Mouse (Mus musculus): ENCODE measurements around the gene Gm17359.

Gene Gm17359

DNA sequence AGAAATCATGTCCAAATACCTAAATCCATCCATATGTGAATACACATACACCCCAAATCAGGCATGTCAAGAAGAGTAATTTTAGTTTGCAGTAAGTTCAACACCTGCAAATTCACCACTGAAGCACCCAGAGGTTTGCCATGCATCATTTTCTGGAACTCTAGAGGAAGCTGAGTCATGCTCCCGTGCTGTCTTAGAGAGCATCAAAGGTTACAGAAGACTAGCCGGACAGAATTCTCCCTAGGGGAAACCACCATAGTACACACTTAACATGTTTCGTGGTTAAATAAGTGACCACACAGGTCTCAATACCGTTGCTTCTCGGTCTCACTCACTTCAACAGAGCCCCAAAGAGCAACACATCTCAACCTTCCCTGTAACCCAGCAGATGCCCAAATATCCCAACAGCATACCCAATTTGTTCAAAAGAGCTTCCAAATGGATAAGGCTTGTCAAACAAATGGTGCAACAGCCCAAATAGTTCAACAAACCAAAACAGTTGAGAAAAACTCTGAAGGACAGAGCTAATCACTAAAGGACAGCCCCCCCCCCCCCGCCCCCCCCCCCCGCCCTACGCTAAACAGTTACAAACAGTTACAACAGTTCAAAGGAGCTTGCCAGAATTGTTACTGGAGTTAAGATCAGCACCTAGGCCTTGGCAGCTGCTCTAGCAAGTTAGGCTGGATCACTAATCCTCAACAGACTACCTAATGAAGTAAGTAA is at the start of gene Gm17359:
Gene Gm17359 (plus strand): TSS at position 618 of the 723 bp plus-strand sequence.
- DNase-seq, result no peak

DNA sequence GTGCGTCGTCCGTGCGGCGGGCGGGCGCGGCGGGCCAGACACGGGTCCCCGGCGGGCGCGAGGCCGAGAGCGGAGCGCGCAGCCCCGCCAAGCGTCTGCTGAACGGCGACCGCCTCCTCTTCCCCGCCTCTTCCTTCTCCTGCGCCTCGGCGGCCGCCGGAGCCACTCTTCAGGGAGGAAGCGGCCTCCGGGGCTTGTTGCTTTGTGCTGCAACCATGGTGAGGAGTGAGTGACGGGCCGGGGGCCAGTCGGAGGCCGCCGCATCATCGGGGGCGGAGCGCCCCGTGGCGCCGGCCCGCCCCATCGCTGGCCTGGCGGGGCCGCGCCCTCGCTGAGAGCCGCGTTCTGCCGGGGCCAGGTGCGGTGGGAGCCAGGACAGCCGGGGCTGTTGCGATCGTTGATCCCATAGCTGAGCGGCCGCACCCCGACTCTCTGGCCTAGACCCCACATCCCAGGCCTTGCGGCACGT is 49.3 kb upstream of the Gm17359 start:
- peak; percentile 95 for DNase-seq

DNA sequence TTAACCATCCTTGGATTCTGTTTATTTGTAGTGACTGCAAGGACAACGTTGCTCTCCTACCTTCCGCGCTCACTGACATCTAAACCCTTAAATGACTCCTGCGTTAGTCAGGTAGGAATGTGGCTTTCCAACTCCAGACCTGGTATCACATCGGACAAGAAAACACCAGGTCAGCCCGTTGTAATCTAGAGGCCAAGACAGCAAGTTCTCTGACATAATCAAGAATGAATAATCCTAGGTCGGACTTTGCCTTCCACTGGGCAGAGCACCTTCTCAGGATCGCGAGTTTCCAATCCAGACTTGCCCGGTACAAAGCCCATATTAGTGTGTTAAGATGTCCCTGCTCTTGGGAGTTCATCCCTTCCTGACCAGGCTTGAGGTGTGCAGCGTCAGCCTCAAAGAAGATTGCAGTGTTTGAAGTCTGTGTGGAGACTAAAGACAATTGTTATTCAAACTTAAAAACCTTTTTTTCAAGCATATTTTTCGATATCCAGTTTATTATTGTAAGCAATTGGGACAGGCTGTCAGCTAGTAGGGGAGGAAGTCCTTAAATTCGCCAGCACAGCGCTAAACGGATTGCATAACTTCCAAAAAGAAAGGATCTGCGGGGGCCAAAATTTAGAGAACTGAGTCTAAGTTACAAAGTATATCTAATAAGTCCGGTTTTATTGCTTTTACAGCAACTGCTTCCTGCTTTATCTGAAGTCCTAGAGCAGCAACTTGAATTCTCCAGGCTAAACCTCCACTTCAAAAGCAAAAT is 48.6 kb upstream of the Gm17359 start:
- peak; percentile 33 for DNase-seq

DNA sequence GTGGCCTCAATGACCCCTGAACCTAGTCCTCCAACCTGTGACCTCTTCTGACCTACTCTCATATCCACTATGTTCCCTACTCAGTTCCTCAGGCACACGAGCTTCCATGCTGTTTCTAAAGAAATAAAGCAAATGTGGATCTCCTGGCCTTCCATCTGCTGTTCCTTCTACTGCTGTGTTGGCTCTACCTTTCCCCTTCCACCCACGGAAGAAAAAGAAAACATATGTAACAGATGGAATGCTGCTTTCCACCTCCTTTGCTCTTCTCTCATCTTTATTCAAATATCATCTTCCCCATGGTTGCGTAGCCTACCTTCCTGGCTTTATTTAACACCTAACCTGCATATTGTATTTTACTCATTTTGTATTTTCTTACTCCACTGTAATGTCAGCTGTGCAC is 47.4 kb upstream of the Gm17359 start:
- no peak for DNase-seq

DNA sequence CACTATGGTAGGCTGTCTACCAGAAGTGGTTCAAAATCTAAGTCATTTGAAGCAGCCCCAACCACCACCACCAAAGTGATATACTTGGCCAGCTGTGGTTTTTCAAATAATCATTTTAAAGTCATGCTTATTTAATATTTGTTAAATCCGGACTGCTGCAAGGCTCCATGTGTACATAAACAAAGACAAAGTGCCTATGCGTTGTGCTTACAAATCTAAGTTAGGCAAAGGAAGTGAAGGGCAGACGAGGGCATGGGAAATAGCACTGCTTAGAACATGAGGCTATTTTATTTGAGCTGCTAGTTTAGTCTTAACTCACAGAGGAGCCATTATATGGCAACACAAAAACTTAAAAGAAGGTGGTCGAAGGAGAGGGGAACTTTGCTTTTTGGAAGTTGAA is 43.4 kb upstream of the Gm17359 start:
- DNase-seq, result no peak

DNA sequence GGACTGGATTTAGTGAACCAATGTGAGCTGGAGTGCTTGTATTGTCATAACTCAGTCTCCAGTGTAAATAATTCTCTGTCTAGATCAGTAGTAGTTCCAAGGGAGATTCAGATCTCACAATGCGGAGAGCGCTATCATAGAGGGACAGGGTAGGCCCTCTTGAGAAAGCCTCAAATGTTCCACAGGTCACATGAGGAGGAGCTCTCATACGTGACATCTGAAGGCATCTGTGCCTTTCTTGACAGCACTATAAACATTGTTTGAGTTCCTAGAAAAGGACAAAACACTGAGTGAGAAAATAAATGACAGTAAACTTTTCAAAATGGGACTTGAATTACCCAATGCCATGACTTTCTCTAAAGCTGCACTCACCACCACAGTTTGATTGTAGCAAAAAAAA is 41.8 kb upstream of the Gm17359 start:
- no peak for DNase-seq

DNA sequence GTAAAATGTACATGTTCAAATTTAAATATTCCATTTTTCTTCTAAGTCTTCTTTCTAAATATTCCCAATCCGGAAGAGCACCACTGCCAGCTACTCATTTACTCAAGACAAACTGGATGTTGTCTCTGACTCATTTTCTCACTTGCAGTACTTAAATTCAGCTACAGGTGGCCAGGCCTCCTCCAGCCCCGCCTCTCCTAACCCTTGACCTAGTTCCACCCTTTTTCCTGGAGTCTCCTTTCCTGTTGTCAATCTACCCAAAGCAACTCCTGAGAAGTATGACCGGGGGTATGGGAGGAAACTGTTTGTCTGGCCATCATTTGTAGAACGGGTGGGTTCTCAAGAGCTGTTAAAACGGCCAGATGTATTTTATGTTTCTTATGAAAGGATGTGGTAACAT is 40.4 kb upstream of the Gm17359 start:
- DNase-seq, result no peak

DNA sequence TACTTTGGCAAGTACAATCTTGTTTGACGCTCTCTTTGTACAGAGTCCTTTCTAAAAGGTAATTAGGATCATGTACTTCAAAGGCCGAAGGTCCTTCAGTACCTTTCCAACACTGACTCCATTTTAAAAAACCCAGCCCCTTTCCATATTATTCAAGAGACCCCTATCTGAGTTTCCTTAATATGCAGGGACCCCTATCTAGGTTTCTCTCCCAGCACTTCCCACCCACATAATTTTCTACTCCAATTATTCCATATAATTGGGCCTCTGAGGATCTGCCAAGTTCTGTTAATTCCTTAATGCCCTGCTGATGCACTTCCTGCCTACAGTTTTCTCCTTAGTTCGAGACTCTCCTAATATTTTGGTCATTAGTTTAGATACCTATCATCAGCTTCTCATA is 39.9 kb upstream of the Gm17359 start:
- no peak for DNase-seq

DNA sequence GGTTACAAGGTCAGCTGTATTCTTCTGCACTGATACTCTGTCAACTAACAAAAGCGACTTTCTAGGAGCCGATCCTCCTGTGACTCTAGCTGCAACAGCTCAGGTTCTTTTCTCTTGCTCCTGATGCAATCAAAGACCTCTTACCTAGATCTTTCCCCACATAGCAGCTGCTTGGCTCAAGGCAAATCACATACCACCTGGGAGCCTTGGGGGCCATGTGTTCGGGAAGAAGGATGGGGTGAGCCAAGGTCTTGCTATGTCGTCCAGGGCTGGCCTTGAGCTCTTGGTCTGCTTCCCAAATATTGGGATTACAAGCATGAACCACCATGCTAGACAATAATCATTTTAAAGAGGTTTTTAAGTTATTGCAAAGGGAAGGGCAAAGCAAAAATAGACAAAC is 39.2 kb upstream of the Gm17359 start:
- no peak for DNase-seq

DNA sequence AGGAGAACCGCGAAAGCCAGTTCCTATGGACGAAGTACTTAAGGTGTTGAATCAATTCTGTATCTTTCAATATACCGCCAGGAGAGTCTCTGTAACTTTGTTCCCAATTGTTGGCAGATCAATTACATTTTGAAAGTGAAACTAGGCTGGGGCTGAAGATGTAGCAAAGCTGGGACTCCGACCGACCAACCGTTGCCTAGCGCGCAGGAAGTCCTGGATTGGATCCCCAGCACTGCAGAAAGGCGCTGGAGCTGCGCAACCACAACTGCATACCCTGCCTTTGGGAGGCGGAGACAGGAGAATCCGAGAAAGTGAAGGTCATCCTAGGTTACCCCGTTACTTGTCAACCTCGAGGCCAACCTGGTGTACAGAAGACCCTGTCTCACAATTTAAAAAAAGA is 37.1 kb upstream of the Gm17359 start:
- DNase-seq, result no peak

DNA sequence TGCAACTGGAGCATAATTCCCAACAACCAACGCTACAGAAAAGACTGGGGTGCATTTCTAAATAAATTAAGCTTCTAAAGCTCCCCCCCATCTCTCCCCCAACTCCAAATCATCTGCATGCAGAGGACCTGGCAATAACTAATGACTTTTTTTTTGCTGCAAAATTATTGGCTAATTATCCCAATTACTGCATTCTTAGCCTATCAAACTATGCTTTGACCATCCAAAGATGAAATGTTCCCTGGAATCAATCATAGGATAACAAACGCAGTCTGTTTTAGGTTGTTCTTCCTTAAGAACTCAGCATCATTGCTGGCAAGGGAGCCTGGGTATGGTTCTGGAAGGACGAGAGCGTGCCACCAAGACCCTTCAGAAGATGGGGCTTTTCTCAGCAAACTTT is 27.9 kb upstream of the Gm17359 start:
- no peak for DNase-seq

DNA sequence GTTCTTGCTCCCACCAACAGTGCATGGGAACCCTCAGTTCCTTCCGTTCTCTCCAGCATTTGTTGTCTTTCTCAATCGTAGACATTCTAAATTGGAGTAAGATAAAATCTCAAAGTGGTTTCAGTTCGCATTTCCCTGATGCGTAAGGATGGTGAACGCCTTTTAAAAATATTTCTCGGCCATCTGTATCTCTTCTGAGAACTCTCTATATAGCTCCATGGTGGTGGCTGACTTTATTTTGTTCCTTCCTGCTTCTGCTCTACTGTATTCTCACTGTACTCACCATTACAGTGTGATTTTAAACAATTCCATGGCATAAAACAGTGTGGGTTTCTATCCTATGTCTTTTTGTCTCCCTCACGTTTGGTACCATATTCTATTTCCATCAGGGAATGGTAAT is 26.3 kb upstream of the Gm17359 start:
- DNase-seq, result no peak

DNA sequence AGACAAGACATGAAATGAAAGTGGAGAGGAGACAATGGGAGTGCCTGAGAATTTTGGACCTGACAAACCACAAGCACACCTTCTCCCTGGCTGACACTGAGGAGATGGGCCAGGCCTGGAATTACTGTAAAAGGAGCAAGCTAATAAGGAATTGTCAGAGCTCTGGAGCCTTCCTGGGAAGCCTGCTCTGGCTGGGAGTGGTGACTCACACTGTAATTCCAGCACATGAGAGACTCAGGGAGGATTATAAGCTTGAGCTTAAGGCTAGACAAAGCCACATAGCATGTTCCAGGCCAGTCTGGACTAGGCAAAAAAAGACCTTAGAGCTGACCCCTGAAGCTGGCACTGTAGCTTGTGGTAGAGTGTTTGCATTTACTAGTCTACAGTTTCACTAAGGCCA is 24.6 kb upstream of the Gm17359 start:
- DNase-seq, result no peak

DNA sequence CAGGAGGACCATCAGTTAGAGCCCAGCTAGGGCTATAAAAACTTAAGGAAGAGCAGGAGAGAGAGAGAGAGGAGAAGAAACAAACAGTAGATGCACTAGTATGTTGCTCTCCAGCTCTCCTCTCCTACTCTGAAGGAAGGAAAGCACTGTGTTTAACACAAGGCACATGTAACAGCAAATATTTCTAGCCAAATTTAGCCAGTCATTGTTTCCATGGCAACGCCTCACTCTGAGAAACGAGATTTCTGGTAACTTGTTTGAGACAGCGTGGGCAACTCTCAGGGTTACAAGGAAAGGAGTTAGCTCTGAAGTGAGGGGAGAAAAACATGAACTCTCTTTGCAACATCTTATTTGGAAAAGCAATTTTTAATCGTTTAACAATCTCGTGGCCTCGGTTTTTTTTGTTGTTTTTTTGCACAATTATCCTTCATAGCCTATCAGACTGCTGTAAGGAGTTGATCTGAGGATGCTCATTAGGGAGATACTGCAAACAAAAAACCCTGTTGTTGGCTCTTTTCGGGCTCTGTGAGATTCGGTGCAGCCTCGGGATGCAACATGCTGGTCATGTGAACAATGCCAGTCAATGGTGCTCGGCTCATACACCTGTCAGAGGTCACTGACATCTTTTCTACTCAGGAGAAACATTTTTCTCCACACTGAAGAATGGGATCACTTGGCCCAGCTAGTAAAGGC is 22.3 kb upstream of the Gm17359 start:
- DNase-seq, result peak; percentile 54

DNA sequence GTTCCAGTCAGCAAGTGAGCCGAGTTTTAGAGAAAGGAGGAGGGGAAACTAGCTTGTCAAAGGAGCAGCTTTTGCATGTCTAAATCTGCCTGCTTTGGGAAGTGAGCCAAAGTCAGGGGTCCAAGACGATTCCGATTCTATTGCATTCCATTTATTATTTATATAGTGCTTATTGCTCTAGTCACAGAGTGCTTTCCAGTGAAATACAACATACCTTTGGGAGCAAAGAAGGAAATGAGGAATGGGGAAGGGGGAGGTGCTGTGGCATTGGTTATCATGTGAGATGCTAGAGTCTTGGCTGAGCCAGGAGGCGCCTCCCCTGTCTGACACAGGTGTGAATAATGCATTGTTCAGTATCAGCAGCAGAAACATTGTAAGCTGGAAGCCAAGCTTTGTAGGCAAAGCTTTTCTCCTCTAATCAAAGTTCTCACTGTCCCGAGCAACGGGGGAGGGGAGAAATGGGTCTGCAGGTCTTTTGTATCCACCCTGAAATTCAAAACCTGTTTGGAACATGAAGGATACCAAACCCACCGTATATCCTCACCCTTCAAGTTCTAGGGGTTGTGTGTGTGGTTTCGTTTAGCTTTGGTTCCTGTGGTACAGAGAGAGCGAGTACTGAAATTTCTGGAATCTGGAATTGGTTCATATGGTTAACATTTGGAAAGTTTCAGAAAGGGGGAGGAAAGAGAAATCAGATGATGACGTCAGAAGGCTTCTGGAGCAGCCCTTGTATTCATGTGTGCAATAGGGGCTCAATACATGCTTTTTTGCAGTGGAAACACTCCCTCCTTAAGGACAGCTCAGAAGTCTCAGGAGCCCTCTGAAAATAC is 11.5 kb upstream of the Gm17359 start:
- peak; percentile 32 for DNase-seq

DNA sequence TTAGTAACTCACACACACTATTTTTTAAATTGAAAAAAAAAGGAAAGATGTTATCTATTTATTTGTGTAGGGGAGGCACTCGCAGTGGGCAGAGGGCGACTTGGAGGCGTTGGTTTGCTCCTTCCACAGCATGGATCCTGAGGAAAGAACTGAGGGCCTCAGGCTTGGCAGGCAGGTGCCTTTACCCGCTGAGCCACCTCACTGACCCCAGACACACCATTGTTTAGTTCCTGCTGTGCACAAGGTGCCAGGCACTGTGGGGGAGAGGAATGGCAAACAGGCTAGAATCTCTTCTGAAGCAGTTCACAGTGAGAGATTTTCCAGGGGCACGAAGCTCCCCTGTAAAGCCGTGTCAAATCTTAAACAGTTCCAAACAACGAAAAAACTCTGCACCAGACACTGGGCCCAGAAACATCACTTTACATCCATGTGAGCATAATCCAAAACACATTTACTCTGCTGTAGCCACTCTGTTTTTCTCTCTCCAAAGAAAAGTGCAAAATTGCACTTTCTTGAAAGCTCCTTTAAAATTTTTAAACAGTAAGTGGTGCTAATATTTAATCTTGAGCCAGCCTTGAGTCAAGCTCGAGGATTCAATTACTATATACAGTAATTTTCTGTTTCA is 6.7 kb upstream of the Gm17359 start:
- DNase-seq, result peak; percentile 23

DNA sequence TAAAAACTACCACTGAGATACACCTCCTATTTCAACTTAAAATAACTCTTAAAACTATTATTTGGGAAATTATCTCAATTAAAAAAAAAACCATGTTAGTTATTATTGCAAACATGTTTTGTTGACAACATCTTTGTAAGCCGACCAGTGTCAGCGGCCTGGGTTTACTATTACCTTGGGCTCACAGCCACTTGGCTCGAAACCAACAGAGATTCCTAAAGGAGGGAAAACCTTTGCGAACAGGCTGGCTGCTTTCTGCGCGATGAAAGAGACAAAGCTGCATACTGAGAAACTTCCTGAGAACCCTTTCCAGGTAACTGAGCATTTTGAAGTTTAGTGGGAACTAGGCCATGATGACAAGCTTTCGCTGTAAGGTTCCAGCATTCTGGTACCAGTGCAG is 3.4 kb upstream of the Gm17359 start:
- no peak for DNase-seq

DNA sequence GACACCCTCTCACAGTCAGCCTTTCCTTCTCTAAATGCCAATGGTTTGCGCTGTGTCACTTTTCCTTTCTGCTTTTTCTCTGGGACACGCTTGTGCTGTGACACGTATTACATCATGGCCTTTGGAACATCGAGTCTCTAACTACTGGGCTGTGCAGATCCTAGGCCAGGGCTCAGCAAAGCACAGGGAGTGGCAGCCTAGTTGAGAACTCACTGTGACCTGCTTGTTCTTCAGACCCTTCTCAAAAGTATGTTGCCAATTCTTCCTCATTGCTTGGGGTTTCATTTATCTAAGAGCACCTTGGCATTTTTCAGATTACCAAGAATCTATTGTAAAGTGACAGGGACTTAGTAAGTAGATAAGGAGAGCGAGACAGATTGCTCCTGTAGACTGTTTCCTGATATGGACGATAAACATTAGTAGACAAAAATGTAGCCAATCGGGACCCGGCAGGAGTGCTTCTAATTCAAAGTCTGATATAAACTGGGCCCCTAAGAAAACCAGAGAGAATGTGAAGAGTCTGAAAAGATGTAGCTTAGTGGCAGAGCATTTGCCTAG is 2.7 kb upstream of the Gm17359 start:
- DNase-seq, result no peak

DNA sequence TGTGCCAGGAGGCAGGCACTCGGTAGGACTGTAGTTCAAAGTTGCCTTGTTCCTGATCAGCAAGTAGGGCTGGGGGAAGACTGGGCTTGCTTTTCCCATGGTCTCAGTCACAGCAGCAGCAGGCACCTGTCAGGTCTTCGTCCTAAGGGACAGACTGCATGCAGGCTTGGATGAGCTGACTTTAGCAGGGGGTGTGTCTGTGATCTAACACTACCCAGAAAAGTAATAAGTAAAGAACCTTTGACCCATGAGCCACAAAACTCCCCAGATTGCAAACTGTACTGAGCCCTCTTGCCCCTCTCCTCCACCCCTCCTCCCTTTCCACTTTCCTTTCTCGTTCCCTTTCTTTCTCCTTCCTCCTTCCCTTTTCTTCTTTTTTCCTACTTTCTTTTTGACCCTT is 4.3 kb downstream of the Gm17359 start:
- no peak for DNase-seq

DNA sequence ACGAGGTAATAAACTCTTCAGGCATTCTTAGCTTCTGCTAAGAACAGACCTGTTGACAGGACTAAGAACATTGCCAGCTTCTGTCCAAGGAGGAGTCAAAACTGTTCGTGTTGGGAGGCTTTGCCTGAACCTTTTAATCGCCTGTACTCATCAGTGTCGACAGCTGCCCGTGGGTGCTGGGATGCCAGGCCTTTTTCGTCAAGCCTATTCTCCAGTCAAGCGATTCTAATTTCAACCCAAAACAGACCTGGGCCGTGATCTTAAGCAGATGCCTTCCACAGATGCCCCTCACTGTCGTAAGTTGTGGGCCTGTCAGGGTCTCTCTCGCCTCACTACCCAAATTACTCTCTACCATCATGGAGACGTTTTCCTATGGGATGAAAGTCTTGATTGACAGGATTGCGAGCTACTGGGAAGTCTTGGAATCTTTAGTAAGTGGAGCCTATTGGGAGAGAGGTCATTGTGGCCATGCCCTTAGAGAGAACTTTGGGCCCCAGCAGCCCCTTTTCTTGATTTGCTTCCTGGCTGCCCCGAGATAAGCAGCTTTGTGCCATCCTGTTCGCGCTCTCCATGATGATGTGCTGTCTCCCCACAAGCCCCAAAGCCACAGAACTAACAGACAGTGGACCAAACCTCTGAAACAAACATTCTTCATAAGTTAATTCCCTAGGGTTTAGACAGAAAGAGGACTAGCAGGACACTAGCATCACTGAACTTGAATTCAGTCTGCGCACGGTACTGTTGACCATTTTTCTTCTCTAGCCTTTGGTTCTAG is 6.7 kb downstream of the Gm17359 start:
- no peak for DNase-seq

DNA sequence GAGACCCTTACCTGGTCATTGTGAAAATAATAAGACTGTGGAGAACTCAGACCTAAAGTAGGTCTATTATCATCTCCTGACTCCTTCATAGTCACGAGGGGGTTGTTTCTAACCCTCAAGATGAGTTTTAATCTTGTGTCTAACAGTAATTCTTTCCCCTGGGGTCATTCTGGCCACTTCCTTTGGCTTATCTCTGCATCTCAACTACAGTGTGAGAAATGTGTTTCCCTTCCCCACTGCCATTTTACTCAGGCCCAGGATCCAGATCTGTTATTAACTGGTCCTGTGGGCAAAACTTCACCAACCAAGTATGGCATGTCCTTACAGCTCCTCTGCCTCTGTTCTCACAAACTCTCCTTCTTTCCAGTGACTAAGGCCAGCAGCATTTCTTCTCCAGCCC is 12.8 kb downstream of the Gm17359 start:
- no peak for DNase-seq

All from embryo, embryonic 11 days (tissue).